Comparison of ENCODE assay signal across 18 mouse cellular contexts in the genomic region with DNA sequence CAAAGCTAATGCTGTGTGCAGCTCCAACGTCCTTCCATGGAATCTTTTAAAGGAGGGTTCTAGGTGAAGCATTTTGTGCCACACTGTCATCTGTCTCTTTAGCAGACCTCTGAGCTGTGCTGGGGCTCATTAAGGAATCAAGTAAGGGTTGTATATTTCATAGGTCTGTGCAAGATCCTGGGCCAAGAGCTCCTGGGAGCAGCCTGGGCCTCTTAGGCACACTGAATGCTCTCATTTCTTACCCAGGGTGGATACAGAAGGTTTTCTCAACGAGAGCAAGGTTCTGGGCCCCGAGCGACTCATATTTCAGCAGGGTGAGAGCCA. TPM values are rescaled to one million over a fixed set of nuclear protein-coding genes. Genes with fewer than 3 reads are reported as not detected.
DNase-seq lines count a peak whose midpoint lies in the region; ATAC-seq and TF ChIP-seq lines count a peak whose summit lies in the region.
"Had no signal": no experiment of that assay in that cellular context is flagged by ENCODE, and none has a peak within 500 bp of the region (broad histone marks: within the 10 kb centered on the region; RNA-seq: fewer than 3 reads in every experiment).

No protein-coding gene starts in this region.

- TF ChIP-seq POLR2A in limb, embryonic 14.5 days (IDR thresholded peaks at IDR 0.05; ENCODE audit: borderline replicate concordance, extremely low read depth, insufficient read depth, insufficient read length), result no peak

- DNase-seq in heart, adult 11 months, result peak; percentile 67
- no peak for DNase-seq in heart, postnatal 4 days
- DNase-seq in kidney, postnatal 14 days, result no peak
- DNase-seq in limb, embryonic 14.5 days (ENCODE audit: low spot score), result no peak
- no peak for DNase-seq in urinary bladder, postnatal 25 days (ENCODE audit: low spot score)
- DNase-seq: cerebellum, adult 18-20 months; forebrain, postnatal 0 days; gastrocnemius, postnatal 36 days; retina, postnatal 1 day had no signal

- H3K4me1 ChIP-seq in kidney, embryonic 15.5 days, result peaks cover 18% of the 10 kb centered on the region
- H3K4me1 ChIP-seq in heart, embryonic 16.5 days (ENCODE audit: control insufficient read depth, insufficient read depth, low read length), result peaks cover 57% of the 10 kb centered on the region
- H3K4me1 ChIP-seq in limb, embryonic 14.5 days (ENCODE audit: control insufficient read depth, insufficient read depth, low read length), result peaks cover 71% of the 10 kb centered on the region
- H3K4me1 ChIP-seq in liver, embryonic 12.5 days, result peaks cover 22% of the 10 kb centered on the region

- H3K36me3 ChIP-seq in kidney, embryonic 15.5 days, result peaks cover 43% of the 10 kb centered on the region
- peaks cover 11% of the 10 kb centered on the region for H3K36me3 ChIP-seq in heart, embryonic 16.5 days (ENCODE audit: control insufficient read depth, insufficient read depth)
- peaks cover 35% of the 10 kb centered on the region for H3K36me3 ChIP-seq in limb, embryonic 14.5 days (ENCODE audit: control insufficient read depth, insufficient read depth, low read length)
- H3K36me3 ChIP-seq in liver, embryonic 12.5 days, result peaks cover 41% of the 10 kb centered on the region

- no peaks in the 10 kb centered on the region for H3K27me3 ChIP-seq in kidney, embryonic 15.5 days
- H3K27me3 ChIP-seq in heart, embryonic 16.5 days (ENCODE audit: control insufficient read depth, insufficient read depth, low read length), result no peaks in the 10 kb centered on the region
- no peaks in the 10 kb centered on the region for H3K27me3 ChIP-seq in limb, embryonic 14.5 days (ENCODE audit: control insufficient read depth, insufficient read depth, low read length)
- H3K27me3 ChIP-seq in liver, embryonic 12.5 days (replicated peaks), result no peaks in the 10 kb centered on the region
- H3K27me3 ChIP-seq: megakaryocyte, embryonic 14.5 days; Patski had no signal

- H3K4me2 ChIP-seq in kidney, embryonic 15.5 days, result no peak overlapping the region
- H3K4me2 ChIP-seq in heart, embryonic 16.5 days (ENCODE audit: low read depth, low read length), result no peak overlapping the region
- H3K4me2 ChIP-seq in limb, embryonic 14.5 days (replicated peaks; ENCODE audit: low read depth, low read length, severe bottlenecking), result no peak overlapping the region
- no peak overlapping the region for H3K4me2 ChIP-seq in liver, embryonic 12.5 days

- H3K4me3 ChIP-seq in kidney, embryonic 15.5 days (replicated peaks), result no peak overlapping the region
- no peak overlapping the region for H3K4me3 ChIP-seq in heart, embryonic 16.5 days (ENCODE audit: low read length)
- H3K4me3 ChIP-seq in limb, embryonic 14.5 days (replicated peaks; ENCODE audit: low read length), result no peak overlapping the region
- H3K4me3 ChIP-seq in liver, embryonic 12.5 days, result no peak overlapping the region
- H3K4me3 ChIP-seq: erythroblast, embryonic 14.5 days; megakaryocyte, embryonic 14.5 days had no signal

- H3K27ac ChIP-seq in kidney, embryonic 15.5 days, result peak overlapping the region; percentile 59; the same call in 1 of the 2 replicates
- peak overlapping the region; percentile 94 for H3K27ac ChIP-seq in heart, embryonic 16.5 days (ENCODE audit: low read length)
- peak overlapping the region; percentile 90 for H3K27ac ChIP-seq in limb, embryonic 14.5 days (replicated peaks; ENCODE audit: low read depth, low read length)
- H3K27ac ChIP-seq in liver, embryonic 12.5 days, result no peak overlapping the region
- H3K27ac ChIP-seq: liver, embryonic 14.5 days had no signal

- no peak for ATAC-seq in kidney, embryonic 15.5 days (replicated peaks; ENCODE audit: low FRiP score)
- ATAC-seq in heart, embryonic 16.5 days (replicated peaks; ENCODE audit: extremely low read depth, insufficient read depth, low FRiP score), result no peak
- ATAC-seq in limb, embryonic 14.5 days (ENCODE audit: low FRiP score, low read depth), result peak; percentile 13; the same call in 1 of the 2 replicates
- no peak for ATAC-seq in liver, embryonic 12.5 days
- ATAC-seq: forebrain, postnatal 0 days had no signal

- WGBS in kidney, embryonic 15.5 days, result 72% methylated on average over 4 of the region's 4 CpGs
- 77% methylated on average over 4 of the region's 4 CpGs for WGBS in heart, embryonic 16.5 days
- 56% methylated on average over 4 of the region's 4 CpGs for WGBS in limb, embryonic 14.5 days
- 85% methylated on average over 4 of the region's 4 CpGs for WGBS in liver, embryonic 12.5 days (ENCODE audit: insufficient replicate concordance)

- no peaks in the 10 kb centered on the region for H3K9me3 ChIP-seq in kidney, embryonic 15.5 days (replicated peaks)
- H3K9me3 ChIP-seq in heart, embryonic 16.5 days (replicated peaks; ENCODE audit: control insufficient read depth, low read length), result no peaks in the 10 kb centered on the region
- no peaks in the 10 kb centered on the region for H3K9me3 ChIP-seq in limb, embryonic 14.5 days (ENCODE audit: control insufficient read depth, low read length)
- H3K9me3 ChIP-seq in liver, embryonic 12.5 days (replicated peaks), result no peaks in the 10 kb centered on the region
- H3K9me3 ChIP-seq: megakaryocyte, embryonic 14.5 days had no signal

- H3K9ac ChIP-seq in kidney, embryonic 15.5 days, result no peak overlapping the region
- peak overlapping the region; percentile 41 for H3K9ac ChIP-seq in heart, embryonic 16.5 days (ENCODE audit: low read length)
- H3K9ac ChIP-seq in limb, embryonic 14.5 days (ENCODE audit: low read depth, low read length, severe bottlenecking), result no peak overlapping the region
- H3K9ac ChIP-seq in liver, embryonic 12.5 days, result no peak overlapping the region
- H3K9ac ChIP-seq: forebrain, postnatal 0 days; liver, embryonic 14.5 days had no signal

RNA-seq across cellular contexts. Expression of a gene that starts 56.1 kb away (rescaled TPM):
- 10 to 100 TPM; 44.6 to 51.4 TPM for total RNA-seq in heart, postnatal 4 days (2021)
- 14.3 and 15.4 TPM in 2 replicates for polyA plus RNA-seq in kidney, embryonic 15.5 days (2015; fragmentation: Nextera tagmentation; extraction: Ambion mirVana)
- polyA plus RNA-seq in heart, embryonic 16.5 days (2015; fragmentation: Nextera tagmentation; extraction: Ambion mirVana), result 112 TPM in 2 replicates
- polyA plus RNA-seq in limb, embryonic 14.5 days (2012; rRNA removed), result 10.9 and 12.6 TPM in 2 replicates
- 16.5 and 20.7 TPM in 2 replicates for polyA plus RNA-seq in limb, embryonic 14.5 days (2014; fragmentation: Nextera tagmentation; extraction: Ambion mirVana)
- polyA plus RNA-seq in liver, embryonic 12.5 days (2016; fragmentation: Nextera tagmentation; extraction: Ambion mirVana), result 9.3 and 10.4 TPM in 2 replicates
- total RNA-seq: common myeloid progenitor, adult 5-6 weeks; monocyte, adult 5-6 weeks had no signal
